Mouse (Mus musculus) neural tube, embryonic 13.5 days (tissue): ENCODE measurements around the gene Exosc6. TPM values are rescaled to one million over a fixed set of nuclear protein-coding genes. Genes with fewer than 3 reads are reported as not detected.

Experiments used
- ATAC-seq: fragments of 200-750 bp; cut with Nextera tagmentation; 2 replicates; pipeline ENCODE4 v1.8.0; 2017; ENCODE audit warnings: low read depth, mild to moderate bottlenecking, moderate TSS enrichment, moderate library complexity
- H3K27ac ChIP-seq: fragments of 300-500 bp; sonication (generic); replicated peaks from 2 replicates; pipeline ENCODE4 v1.5.1; 2015; ENCODE audit warnings: moderate library complexity, mild to moderate bottlenecking, inconsistent platforms
- H3K27me3 ChIP-seq: fragments of 300-500 bp; sonication (generic); 2 replicates; pipeline ENCODE4 v1.6.1; 2015; ENCODE audit warnings: mild to moderate bottlenecking, inconsistent platforms
- H3K36me3 ChIP-seq: fragments of 300-500 bp; sonication (generic); 2 replicates; pipeline ENCODE4 v1.6.1; 2015; ENCODE audit warnings: mild to moderate bottlenecking, inconsistent platforms
- H3K4me1 ChIP-seq: fragments of 300-500 bp; sonication (generic); replicated peaks from 2 replicates; pipeline ENCODE4 v1.6.1; 2015; ENCODE audit warnings: inconsistent platforms
- H3K4me2 ChIP-seq: fragments of 300-500 bp; sonication (generic); 2 replicates; pipeline ENCODE4 v1.6.1; 2015; ENCODE audit warnings: inconsistent platforms, mild to moderate bottlenecking, moderate library complexity
- H3K4me3 ChIP-seq: fragments of 300-500 bp; sonication (generic); 2 replicates; pipeline ENCODE4 v1.5.1; 2015; ENCODE audit warnings: mild to moderate bottlenecking, inconsistent platforms
- H3K9ac ChIP-seq: fragments of 300-500 bp; sonication (generic); 2 replicates; pipeline ENCODE4 v1.6.1; 2015; ENCODE audit warnings: moderate library complexity, mild to moderate bottlenecking, inconsistent platforms
- H3K9me3 ChIP-seq: fragments of 300-500 bp; sonication (generic); 2 replicates; pipeline ENCODE4 v1.6.1; 2016; ENCODE audit warnings: inconsistent platforms
- WGBS: fragments of 180-500 bp; shearing (Covaris S2); methylation state at CpG from one replicate; pipeline ENCODE4 v1.1.7; 2015; 5-methylcytosine and 5-hydroxymethylcytosine counted together
- polyA plus RNA-seq: library from polyadenylated mRNA; unstranded; fragments of >200 nt; fragmentation: Nextera tagmentation; extraction: Ambion mirVana; gene quantifications from 2 replicates; pipeline ENCODE4 v1.2.1, GENCODE M21; 2015

Gene Exosc6
- polyA plus RNA-seq, 1 experiment from 2014 or later, result not detected

- Histone ChIP-seq H3K9ac (no peak overlapping the region), H3K27me3 (no peaks in the 10 kb centered on the region), H3K27ac (no peak overlapping the region), H3K4me1 (no peaks in the 10 kb centered on the region), H3K4me2 (no peak overlapping the region), H3K36me3 (peaks cover 98% of the 10 kb centered on the region), H3K9me3 (no peaks in the 10 kb centered on the region), H3K4me3 (no peak overlapping the region)
- WGBS, result 97% methylated on average over 19 of the region's 19 CpGs
- ATAC-seq, result no peak
Measured at GRCm38 (mm10) chr8:111042546-111042945, 13.6 kb upstream of the Exosc6 start.

DNA sequence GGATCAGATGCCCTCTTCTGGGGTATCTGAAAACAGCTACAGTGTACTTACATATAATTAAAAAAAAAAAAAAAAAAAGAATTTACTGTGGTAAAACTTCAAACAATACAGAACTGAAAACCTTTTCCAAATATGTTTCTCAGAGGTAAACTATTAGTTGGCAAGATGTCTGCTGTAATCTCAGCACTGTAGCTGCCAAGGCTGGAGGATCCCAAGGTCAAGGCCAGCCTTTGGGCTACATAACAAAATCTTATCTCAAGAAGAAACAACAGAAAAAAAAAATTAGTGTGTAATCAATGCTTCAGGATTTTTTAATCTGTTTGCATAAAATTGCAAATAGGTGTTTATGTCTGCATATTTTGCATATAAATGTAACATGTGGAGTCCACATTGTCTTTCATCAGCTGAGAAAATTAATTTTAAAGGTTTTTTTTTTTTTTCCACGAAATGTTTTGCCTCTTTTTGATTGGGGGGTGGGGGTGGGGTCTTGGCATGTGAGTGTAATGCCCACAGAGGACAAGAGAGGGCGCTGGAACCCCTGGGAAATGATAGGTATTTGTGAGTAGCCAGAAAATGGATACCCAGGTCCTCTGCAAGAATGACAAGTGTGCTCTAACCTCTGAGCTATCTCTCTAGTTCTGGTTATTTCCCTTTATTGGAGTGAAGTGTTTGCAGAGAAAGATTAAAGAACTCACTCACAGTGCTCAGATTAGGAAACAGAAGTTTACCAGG is 12.0 kb upstream of the Exosc6 start:
- H3K9ac ChIP-seq, result no peak overlapping the region
- WGBS, result 53% methylated on average over 2 of the region's 2 CpGs
- H3K4me2 ChIP-seq, result no peak overlapping the region
- H3K27me3 ChIP-seq, result no peaks in the 10 kb centered on the region
- no peaks in the 10 kb centered on the region for H3K9me3 ChIP-seq
- no peak overlapping the region for H3K27ac ChIP-seq
- H3K4me3 ChIP-seq, result no peak overlapping the region
- ATAC-seq, result no peak
- H3K36me3 ChIP-seq, result peaks cover 98% of the 10 kb centered on the region
- H3K4me1 ChIP-seq, result no peaks in the 10 kb centered on the region

DNA sequence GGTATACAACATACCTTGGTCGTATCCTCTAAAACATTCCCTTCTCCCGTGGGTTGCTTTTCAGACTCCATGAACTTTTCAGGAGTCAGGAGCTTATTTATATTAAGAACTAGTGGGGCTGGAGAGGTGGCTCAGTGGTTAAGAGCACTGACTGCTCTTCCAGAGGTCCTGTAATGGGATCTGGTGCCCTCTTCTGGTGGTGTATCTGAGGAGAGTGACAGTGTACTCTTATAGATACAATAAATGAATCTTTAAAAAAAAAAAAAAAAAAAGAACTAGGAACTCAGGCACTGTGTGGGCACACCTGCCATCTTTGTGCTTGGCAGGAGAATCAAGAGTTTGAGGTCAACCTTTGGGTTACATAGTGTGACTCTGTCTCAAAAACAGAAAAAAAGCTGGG is 7.4 kb upstream of the Exosc6 start:
- no peak overlapping the region for H3K4me3 ChIP-seq
- H3K9me3 ChIP-seq, result no peaks in the 10 kb centered on the region
- H3K27ac ChIP-seq, result no peak overlapping the region
- peaks cover 99% of the 10 kb centered on the region for H3K36me3 ChIP-seq
- H3K4me2 ChIP-seq, result no peak overlapping the region
- WGBS, result 94% methylated on average over 2 of the region's 2 CpGs
- H3K27me3 ChIP-seq, result no peaks in the 10 kb centered on the region
- no peaks in the 10 kb centered on the region for H3K4me1 ChIP-seq
- no peak for ATAC-seq
- no peak overlapping the region for H3K9ac ChIP-seq

DNA sequence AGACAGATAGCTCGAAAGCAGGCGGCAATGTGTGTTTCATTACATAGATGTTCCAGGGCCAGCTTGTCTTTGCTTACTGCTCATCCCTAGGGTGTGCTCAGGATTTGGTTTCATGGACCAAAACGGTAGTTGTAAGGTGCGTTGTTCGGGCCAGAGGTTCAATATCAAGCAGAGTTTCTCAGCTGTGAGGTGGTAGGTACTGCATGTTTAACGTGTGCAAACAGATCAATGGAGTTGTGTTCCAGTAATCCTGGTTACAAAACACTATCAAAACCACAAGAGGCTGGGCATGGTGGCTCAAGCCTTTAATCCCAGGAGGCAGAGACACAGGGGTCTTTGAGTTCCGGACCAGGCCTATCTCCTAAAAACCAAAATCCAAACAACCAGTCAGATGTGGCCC is 7.0 kb upstream of the Exosc6 start:
- H3K36me3 ChIP-seq, result peaks cover 99% of the 10 kb centered on the region
- H3K9me3 ChIP-seq, result no peaks in the 10 kb centered on the region
- no peak overlapping the region for H3K4me2 ChIP-seq
- 96% methylated on average over 7 of the region's 7 CpGs for WGBS
- H3K4me3 ChIP-seq, result no peak overlapping the region
- no peaks in the 10 kb centered on the region for H3K27me3 ChIP-seq
- H3K27ac ChIP-seq, result no peak overlapping the region
- H3K9ac ChIP-seq, result no peak overlapping the region
- no peaks in the 10 kb centered on the region for H3K4me1 ChIP-seq
- no peak for ATAC-seq

- no peak overlapping the region for H3K9ac ChIP-seq
- no peak for ATAC-seq
- H3K36me3 ChIP-seq, result peaks cover 75% of the 10 kb centered on the region
- no peak overlapping the region for H3K4me3 ChIP-seq
- H3K4me2 ChIP-seq, result no peak overlapping the region
- WGBS, result 96% methylated on average over 12 of the region's 12 CpGs
- H3K4me1 ChIP-seq, result peaks cover 16% of the 10 kb centered on the region
- no peak overlapping the region for H3K27ac ChIP-seq
- H3K9me3 ChIP-seq, result no peaks in the 10 kb centered on the region
- H3K27me3 ChIP-seq, result no peaks in the 10 kb centered on the region
Measured at GRCm38 (mm10) chr8:111053827-111054518, 2.2 kb upstream of the Exosc6 start.

GRCm38 (mm10) chr8:111055031-111055634 is 1.0 kb upstream of the Exosc6 start:
- Histone ChIP-seq H3K4me1 (peaks cover 16% of the 10 kb centered on the region), H3K27me3 (no peaks in the 10 kb centered on the region), H3K4me3 (no peak overlapping the region), H3K9me3 (no peaks in the 10 kb centered on the region), H3K36me3 (peaks cover 64% of the 10 kb centered on the region), H3K9ac (no peak overlapping the region), H3K27ac (no peak overlapping the region), H3K4me2 (no peak overlapping the region)
- no peak for ATAC-seq
- WGBS, result 86% methylated on average over 17 of the region's 17 CpGs

- Histone ChIP-seq H3K4me1 (peaks cover 17% of the 10 kb centered on the region), H3K9me3 (no peaks in the 10 kb centered on the region), H3K4me2 (no peak overlapping the region), H3K4me3 (no peak overlapping the region), H3K27me3 (no peaks in the 10 kb centered on the region), H3K9ac (no peak overlapping the region), H3K27ac (no peak overlapping the region), H3K36me3 (peaks cover 59% of the 10 kb centered on the region)
- ATAC-seq, result 0 out of 2 replicates have a peak, but pooled peaks have one; percentile 29
- 64% methylated on average over 2 of the region's 2 CpGs for WGBS
Measured at GRCm38 (mm10) chr8:111055661-111056060, 478 bp upstream of the Exosc6 start.

- Histone ChIP-seq H3K27ac (peak overlapping the region; percentile 83), H3K4me1 (peaks cover 28% of the 10 kb centered on the region), H3K27me3 (no peaks in the 10 kb centered on the region), H3K9me3 (no peaks in the 10 kb centered on the region), H3K9ac (peak overlapping the region; percentile 92), H3K4me3 (peak overlapping the region; percentile 97), H3K36me3 (peaks cover 47% of the 10 kb centered on the region), H3K4me2 (peak overlapping the region; percentile 99)
- ATAC-seq, result peak; percentile 29
- under 1% methylated on average over 63 of the region's 63 CpGs for WGBS
Measured at GRCm38 (mm10) chr8:111056691-111057293, 653 bp downstream of the Exosc6 start.

- no peak overlapping the region for H3K9ac ChIP-seq
- no peak overlapping the region for H3K4me3 ChIP-seq
- H3K4me1 ChIP-seq, result peaks cover 28% of the 10 kb centered on the region
- ATAC-seq, result no peak
- peaks cover 25% of the 10 kb centered on the region for H3K36me3 ChIP-seq
- WGBS, result 51% methylated on average over 2 of the region's 2 CpGs
- H3K9me3 ChIP-seq, result no peaks in the 10 kb centered on the region
- H3K27ac ChIP-seq, result no peak overlapping the region
- no peaks in the 10 kb centered on the region for H3K27me3 ChIP-seq
- H3K4me2 ChIP-seq, result no peak overlapping the region
Measured at GRCm38 (mm10) chr8:111058946-111059572, 2.9 kb downstream of the Exosc6 start.

GRCm38 (mm10) chr8:111061688-111062071 is 5.5 kb downstream of the Exosc6 start:
- under 1% methylated on average over 14 of the region's 14 CpGs for WGBS
- Histone ChIP-seq H3K27ac (peak overlapping the region; percentile 84), H3K9ac (peak overlapping the region; percentile 76), H3K36me3 (peaks cover 6% of the 10 kb centered on the region; the same call in 1 of the 2 replicates), H3K4me2 (peak overlapping the region; percentile 77), H3K9me3 (no peaks in the 10 kb centered on the region), H3K27me3 (no peaks in the 10 kb centered on the region), H3K4me3 (peak overlapping the region; percentile 63), H3K4me1 (peaks cover 28% of the 10 kb centered on the region)
- ATAC-seq, result no peak

GRCm38 (mm10) chr8:111062072-111062757 is 6.1 kb downstream of the Exosc6 start:
- Histone ChIP-seq H3K27ac (peak overlapping the region; percentile 84), H3K4me3 (peak overlapping the region; percentile 63), H3K4me2 (peak overlapping the region; percentile 77), H3K4me1 (peaks cover 22% of the 10 kb centered on the region), H3K9me3 (no peaks in the 10 kb centered on the region), H3K36me3 (peaks cover 6% of the 10 kb centered on the region; the same call in 1 of the 2 replicates), H3K27me3 (no peaks in the 10 kb centered on the region), H3K9ac (peak overlapping the region; percentile 76)
- peak; percentile 92 for ATAC-seq
- WGBS, result under 1% methylated on average over 27 of the region's 27 CpGs
